Mouse (Mus musculus): ENCODE measurements at regions not wholly inside any gene's neighbourhood (a gene's known extent, or its start where the extent isn't known, plus 50 kb on each side); places are given as distances from the start of the nearest gene placed in this dataset.

DNA sequence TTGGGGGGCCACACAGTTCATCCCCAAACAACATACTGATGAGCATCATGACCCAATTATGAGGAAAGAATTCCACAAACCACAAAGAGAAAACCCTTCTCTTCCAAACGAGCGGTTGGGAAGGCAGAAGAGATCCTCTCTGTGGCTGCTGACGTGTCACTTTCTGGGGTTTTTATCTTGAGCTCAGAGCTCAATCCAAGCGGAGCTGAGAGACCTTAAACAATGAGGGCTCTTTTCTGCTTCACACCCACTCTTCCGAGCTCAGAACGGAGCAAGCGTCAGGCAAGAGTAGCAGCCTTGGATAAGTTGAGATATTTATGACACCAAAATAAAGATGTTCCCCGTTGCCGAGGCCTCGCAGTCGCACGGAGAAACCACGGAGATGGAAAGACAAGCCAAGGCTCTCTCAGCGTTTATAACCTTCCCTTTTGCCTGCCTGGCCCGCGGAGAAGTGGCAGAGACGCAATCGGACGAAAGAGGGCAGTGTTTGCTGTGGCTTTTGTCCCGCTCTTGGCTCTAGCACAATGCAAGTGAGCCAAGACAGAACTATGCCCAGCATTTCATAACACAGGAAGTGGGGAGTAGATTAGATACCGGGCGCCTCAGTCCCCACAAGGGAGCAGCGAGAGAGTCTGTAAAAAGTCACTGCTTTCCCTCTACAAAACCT is 100.7 kb downstream of the Chic2 start:
- peak; percentile 92 to 93 for DNase-seq

DNA sequence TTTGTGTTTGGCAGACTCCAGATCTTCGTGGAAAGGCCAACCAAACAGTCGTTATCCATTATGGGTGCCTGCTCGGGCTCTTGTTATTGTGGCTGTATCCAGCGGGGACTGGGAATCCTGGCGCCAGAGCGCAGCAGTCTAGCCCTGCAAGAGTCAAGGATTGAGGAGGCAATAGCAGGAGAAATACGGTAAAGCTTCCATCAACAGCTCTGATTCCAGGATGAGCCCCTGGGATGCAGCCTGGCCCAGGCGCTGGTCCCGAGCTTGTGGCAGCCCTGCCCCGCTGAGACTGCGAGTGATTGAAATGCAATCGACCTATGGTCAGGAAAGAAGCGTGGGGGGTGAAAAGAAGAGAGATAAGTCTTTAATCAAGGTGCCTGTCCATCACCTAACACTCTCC is 103.1 kb downstream of the Chic2 start:
- peak; percentile 39 to 40 for DNase-seq

DNA sequence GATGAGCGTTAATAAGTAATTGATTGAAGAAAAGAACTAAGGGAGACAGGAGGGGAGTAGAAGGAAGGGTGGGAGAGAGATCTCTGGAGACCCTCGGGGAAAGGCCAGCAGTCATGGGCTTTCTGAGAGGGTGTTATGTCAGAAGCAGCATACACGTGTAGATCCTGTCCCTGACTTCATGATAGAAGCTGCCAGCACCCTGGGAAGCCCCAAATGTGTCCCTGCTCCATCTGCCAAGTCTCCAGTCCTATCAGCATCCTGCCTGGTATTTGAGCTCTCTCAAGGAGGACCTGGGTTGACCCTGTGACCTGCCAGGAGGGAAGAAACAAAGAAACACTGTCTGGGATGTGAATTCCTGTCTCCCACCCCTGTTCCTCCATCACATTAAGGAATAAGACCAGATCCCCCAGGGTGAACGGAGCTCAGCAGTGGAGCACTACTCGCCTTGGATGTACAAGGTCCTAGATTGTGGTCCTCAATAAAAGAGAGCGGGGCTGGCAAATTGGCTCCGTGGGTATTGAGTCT is 107.1 kb downstream of the Chic2 start:
- no peak for DNase-seq

DNA sequence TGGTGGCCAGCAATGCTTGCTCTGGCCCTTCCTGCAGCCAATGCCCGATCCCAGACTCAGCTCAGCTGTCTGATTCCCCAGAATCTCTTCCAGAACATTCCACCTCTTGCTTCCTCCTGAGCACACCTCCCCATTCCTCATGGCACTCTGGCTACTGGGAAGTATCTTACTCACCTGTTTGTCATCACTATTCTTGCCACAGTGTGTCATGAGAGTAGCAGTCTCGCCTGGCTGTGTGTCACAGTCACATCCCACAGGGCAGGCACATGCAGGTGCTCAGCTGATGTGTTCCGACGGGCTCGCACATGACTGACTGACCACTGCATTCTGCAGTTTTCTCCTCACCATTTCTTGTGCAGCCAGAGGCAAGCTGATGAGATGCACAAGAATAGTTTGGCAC is 108.5 kb downstream of the Chic2 start:
- no peak for DNase-seq

DNA sequence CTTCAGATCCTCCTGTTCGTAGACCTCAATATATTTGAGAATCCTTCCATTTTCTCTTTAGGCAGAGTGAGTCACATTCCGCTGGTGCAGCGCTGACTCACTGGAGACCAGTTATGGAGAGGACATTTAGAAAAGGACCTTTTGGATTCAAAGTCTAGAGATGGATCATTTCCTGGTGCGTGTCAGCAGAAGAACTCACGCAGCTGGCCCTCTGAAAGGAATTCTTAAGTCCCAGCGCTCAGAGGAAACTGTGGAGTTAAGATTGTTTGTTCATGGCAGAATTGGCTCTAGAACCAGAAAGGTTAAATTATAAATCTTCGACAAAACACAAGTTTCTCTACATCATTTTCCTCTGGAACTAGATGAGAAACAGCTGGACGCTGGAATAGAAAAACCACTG is 108.9 kb downstream of the Chic2 start:
- DNase-seq: peak; percentile 47 to 66

DNA sequence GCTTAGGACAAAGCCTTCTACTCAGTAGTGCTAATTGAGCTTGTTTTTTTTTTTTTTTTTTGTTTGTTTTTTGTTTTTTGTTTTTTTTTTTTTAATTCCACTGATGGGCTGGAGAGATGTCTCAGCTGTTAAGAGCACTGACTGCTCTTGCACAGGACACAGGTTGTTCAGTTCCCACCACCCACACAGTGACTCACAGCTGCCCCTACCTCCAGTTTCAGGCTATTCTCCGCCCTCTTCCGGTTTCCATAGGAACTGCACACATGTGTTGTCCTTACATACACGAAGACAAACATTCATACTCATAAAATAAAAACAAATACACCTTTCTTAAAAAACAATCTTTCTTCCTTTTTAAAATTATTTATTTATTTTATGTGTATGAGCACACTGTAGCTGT is 111.3 kb downstream of the Chic2 start:
- no peak for DNase-seq

DNA sequence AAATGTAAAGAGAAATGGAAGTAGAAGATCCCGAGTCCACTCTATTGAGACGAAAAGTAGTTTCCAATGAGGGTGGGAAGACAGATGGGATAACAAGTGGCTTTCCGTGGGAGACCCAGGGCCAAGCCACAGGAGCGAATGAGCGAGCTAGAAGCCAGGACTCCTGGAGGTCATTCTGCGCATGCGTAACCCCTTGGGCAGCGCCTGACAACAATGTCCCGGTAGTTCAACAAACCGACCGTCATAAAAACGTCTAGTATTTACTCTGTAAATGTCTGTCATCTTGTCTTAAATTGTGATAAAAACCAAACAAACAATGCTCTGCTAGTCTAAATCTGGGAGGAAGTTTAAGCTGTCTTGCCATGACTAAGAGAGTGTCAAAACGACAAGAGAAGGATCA is 112.4 kb downstream of the Chic2 start:
- DNase-seq: no peak

DNA sequence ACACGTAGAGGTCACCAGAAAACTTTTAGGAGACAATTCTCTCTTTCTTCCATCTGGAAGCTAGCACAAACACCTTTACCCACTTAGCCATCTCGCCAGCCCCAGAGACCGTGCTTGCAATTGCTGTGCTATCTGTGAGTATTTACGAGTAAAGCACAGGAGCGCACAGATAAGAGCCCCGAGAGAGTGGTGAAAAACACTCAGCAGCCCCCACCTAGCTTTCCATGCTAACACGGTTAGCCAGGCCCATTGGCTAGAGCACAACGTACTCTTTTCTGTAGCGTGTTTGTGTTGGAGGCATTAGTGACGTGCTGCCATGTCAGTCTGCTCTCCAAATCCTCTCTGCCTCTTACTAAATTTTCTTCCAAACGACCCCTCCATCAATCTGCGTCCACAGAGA is 112.8 kb downstream of the Chic2 start:
- DNase-seq: no peak

DNA sequence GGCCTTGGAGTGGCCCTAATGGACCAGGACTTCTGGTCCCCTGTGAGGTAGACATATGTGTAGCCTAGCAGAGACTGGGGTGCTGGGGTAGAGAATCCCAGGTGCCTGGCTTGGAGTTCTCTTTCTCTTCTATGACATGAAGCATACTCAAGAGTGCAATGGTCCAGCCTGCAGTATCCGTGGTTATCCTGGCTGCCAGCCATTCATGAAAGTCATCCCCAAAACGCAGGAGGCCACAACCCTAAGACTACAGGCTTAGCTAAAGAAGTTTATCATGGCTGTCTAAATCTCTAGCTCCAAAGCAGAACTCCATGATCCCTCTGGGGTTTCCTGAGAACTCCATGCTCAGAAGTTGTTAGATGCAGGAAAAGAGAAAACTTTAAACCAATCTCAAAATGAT is 117.0 kb downstream of the Chic2 start:
- no peak for DNase-seq

DNA sequence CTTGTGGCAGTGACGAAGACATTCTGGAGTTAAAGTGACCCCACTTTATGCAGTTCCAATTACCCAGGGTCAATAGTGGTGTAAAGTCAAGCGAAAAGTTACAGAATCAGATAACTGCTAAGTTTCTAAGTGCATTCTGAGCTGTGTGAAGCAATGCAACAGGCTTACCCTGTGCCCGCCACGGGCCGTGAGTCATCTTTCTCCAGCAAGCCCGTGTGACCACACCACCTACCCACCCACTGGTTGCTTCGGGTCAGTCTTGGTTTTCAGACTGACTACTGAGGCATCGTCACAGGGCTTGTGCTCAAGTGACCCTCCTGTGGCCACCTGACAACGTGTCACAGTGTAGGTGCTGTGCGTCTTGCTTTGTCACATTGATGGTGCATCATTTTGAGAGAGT is 118.8 kb downstream of the Chic2 start:
- DNase-seq: no peak

DNA sequence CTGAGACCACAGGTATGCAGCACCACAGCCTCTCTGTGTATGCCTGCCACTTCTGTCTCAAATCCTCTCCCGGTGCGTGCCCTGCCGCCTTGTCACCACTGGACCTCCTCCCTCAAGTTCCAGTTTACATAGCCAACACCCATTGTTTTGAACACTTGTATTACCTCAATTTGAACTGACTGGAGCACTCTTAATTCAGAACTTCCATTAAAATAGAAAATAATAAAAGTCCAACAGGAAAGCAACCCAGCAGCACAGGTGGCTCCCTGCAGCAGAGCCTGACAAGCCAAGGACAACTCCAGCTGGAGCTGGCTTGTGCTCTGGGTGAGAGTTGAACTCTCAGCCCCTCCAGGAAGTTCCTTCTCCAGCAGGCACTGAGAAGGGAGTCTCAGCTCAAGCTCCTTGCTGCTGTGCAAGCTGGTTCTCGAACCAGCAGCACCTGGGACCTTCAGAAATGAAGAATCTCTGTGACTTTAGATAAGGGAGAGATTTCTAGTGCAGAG is 120.5 kb downstream of the Chic2 start:
- DNase-seq: peak; percentile 39 to 65

DNA sequence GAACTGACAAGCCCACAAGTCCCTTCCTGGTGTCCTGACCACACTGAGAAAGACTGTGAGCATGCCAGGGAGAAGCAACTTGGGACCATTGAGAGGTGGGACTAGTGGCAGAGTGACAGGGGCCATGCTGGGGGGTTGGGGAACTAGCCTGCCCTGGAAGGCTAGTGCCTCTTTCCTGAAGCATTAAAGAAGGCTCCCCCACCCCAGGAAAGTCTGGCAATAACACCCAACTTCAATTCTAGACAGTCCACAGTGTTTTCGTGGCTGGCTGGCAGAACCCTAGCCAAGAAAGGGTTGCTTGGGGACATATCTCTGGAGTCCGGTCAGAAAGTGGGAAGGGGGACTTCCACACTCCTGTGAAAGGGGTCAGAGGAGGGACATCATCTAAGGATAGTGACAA is 121.2 kb downstream of the Chic2 start:
- DNase-seq: peak; percentile 47 to 54

DNA sequence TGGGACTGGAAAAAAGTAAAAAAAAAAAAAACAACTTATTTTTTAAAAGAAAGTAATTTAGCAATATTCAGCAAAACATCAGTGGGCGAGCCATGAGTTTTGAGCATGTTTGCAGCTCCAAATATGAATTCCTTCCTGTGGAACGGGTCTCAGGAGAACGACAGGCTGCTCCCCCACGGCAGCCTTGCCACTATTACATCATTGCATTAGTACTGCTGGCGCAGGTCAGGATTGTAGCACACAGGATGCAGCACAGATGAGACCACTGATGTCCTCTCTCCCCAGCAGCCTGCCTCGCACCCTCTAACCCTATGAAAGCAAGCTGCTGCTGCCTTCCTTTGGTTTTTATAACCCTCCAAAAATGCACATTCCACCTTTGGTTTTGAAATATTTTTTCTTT is 121.7 kb downstream of the Chic2 start:
- peak in 1 of 2 experiments; percentile 33 for DNase-seq

DNA sequence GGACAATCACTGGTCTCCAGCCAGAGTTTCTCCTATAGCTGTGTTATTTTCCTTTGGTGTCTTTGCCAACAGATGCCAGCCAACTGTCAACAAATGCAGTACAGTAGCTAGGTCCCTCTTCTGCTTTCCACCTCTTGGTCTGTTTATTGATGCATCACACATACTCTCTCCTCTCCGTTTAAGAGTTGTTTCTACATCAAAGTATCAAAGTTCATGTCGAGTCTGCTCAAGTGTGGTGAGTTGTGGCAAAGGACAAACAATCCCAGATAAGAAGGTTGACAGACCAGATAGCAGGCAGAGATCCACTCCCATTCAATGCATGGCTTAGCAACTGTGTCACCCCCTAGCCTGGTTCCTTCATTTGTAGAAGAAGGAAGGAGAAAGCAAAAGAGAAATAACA is 123.6 kb downstream of the Chic2 start:
- DNase-seq: no peak

DNA sequence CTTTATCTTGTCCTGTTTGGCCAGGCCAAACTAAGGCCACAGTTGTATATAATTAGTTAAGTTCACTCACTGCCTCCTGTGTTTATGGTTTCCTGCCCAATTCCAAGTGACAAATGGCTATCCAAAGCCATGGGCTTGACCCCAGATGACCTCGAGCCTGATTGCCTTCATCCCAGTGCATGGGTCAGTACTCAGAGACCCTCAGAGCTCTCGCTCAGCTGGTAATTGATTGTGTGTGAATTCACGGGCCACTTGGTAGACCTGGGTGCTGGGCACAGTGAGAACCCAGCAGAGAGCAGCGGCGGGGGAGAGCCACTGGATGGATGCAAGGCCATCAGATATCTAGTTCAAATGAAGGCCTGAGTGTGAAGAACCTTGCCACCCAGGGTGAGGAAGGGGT is 124.1 kb downstream of the Chic2 start:
- no peak for DNase-seq

DNA sequence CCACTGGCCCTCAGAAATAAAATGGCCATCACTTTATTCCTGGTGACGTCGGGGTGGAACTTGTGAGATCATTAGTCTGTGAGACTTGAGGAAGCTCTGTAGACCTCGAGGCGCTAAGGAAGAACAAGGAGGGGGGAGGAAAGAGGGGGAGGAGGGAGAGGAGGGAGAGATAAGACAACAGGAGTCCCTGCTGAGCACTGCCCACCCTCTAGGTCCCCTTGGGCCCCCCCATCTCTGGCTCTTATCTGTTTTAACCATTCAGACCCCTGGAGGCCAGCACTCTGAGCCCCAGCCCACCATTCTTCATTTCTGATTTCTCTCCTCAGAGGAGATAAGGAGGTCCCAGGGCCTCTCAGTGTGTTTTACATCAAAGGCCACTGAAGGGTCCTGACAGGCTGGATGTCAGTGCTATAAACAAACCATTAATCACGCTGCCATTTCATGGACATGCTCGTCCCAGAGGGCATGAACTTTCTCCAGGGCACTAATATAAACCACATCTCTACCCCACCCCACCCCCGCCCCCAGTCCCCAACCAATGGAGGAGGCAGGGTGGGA is 139.0 kb downstream of the Chic2 start:
- no peak for DNase-seq

DNA sequence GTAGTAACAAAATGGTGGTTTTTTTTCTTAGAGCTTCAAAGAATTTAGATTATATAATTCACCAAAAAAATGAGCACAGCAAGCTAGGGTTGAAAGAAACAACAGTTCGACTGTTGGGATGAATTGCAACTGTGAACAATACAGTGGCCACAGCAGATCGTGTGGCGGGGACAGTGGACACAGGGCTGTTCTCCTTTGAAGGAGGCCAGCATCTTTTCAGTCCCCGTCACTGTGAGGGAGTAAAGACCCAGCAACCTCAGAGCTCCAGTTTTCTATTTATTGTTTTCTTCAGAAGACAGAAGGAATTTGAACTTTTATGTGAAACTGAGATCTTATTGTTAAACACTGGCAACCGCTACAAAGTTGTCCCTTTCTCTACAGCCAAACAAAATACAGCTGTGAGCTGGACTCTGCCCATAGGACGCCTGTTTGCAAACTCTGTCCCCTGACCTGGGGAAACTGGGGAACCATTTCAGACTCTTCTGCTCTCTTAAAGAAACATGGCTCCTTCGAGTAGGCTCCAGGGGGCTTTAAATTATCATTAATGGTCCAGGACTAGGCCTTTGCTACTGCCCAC is 139.6 kb downstream of the Chic2 start:
- peak; percentile 43 to 47 for DNase-seq

DNA sequence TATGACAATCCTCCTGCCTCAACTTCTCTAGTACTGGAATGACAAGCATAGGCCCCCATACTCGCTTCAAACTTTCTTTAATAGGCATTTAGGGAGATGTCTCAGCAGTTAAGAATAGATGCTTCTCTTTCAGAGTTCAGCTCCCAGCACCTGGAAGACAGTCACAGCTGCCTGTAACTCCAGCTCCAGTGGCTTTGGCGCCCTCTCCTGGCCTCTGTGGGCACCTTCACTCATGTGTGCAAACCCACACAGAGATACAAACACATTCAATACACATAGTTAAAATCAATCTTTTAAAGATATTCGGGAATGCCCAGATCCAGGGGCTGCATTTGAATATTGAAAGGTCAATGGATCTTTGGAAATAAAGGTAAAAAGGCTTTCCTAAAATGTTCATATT is 140.2 kb downstream of the Chic2 start:
- no peak for DNase-seq

DNA sequence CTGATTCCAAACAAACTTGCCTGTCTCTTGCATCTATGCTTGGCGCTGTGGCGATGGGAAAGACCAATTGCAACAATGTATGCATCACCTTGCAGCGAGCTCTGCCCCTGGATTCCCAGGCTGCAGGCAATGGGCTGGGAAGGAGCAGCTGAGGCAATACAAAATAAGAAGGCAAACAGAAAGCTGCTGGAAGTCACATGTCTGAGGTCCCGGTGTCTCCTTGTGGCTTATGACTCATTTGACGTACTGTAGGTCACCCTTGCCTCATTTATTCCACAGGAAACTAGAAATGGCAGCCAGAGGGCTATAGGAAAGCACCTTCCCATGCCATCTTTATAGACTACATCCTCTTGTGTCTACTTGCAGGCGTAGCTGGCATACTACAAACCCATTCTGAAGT is 140.9 kb downstream of the Chic2 start:
- no peak for DNase-seq

DNA sequence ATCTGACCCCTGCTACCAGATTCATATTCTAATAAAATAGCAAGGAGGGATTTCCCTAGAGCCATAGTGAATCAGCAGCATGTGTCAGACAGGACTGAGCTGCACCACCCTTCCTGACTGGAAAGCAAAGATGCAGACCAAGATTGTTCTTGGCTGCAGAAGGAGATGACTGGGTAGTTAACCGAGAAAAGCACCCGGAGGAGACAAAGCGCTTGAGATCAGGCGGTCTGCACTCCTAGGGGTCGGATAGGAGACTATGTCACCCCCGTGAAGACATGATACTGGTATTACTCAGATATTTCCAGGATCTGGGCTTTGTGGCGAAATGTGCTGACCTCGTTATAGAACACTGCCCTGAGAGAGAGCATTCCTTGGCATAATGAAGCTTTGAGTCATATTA is 147.4 kb downstream of the Chic2 start:
- peak; percentile 43 to 77 for DNase-seq

DNA sequence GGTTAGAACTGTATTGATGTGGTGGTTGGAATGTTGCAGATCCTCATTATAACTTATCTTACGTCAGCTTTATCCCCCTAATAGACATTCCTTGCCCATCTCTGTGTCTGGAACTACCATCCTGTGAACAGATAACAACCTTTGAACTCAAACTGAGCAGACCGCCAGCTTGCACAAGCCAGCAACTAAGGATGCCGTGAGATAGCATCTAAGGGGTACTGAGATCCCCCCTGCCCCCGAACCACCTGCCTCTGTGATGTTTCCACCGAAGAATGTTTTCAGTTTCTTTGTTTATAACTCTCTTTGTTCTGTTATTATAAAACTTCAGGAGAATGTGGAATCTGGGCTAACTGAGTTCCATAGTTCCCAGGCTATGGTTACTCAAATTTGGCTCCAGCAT is 151.3 kb downstream of the Chic2 start:
- no peak for DNase-seq

DNA sequence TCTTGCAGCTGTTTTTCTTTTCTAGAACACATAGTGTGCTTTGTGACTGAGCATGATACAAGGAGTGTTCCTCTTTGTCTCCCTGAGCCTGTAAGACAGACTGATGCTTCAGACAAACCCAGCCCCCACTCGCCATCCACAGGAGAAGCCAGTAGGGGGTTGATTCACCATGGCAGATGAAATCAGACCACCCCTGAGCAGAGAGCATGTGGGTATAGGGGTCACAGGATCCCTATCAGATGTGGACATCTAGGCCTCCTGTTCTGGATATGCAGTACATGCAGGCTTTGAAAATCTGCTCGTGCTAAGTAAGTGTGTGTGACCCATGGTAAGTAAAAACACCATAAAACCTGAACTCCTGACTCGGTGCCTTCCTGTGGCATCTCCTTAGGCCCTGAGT is 153.0 kb downstream of the Chic2 start:
- DNase-seq: no peak

DNA sequence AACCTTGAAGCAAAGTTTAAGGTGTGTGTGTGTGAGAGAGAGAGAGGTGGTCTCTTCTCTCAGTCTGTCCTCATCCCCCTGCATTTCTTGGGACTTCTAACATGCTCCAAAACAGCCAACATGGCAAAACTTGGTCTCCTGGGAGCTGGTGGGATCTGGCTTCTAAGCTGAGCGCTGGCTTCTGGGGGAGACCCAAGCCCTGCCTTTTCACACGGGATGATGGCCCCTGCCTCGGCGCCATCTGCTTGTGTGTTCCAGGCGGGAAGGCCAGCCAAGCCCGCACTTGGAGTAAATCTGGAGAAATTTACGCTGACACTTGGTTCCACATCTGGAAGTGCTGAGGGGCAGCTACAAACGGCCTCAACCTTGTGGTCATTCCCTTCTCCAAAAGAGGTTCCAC is 155.6 kb downstream of the Chic2 start:
- DNase-seq: peak; percentile 19 to 37

DNA sequence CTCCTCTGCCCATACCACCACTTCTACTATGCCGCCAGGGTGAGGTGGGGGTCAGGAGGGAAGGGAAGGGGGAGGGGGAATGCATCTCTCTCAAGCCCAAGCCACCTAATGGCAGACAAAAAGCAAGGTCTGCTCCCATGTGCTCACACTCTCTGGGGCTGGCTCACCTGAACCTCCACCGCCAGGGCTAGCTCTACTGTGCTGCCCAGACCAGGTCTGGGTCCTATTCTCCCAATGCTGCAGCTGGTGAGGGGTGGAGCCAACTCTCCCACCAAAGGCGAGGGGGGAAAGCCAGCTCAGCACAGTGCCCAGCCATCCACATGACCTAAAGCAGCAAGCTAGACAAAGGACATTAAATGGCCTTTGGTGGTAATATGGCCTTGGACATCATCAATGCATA is 158.6 kb downstream of the Chic2 start:
- DNase-seq: no peak

Data from heart, adult 18-20 months (tissue).